Mouse (Mus musculus): ENCODE measurements around the gene Trim30a.
"Not testable (repeated sequence)": the region's sequence is repeated elsewhere in the genome, so short reads cannot be mapped to it uniquely, and the experiment has no call there.

DNA sequence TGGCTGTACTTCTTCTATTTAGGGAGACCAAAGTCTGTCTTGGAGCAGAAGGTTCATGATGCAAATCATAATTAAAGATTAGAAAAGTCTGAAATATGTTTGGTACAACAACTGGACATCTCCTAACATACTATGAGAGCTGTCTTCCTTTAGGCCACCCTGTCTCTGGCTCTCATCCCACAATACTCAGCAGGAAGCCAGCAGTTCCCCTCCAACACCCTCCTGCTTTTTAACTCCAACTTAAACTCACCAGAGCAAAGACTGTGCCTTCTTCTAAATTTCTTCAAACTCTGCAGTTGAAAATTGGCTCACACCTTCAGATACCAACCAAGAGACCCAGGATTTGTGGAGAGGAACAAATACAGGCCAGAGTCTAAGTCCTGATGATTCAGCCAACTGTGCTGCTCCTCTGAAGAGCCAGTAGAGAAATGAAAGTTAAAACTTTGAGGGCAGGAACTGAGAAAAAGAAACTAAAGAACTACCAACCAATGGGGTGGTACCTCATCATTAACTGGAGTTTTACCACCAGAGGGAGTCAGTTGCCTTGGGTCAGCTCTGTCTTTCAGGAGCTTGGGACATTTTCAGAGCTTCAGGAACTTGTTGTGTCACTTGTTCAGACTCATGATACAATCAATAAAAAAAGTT, 42.5 kb upstream of the Trim30a start, which contains the start of gene Trim30d:
- not testable (repeated sequence) for TF ChIP-seq CTCF (IDR thresholded peaks at IDR 0.05; ENCODE audit: borderline replicate concordance, control insufficient read depth, extremely low read depth, insufficient read depth, low read length, poor library complexity); POLR2A (IDR thresholded peaks at IDR 0.05; ENCODE audit: control insufficient read depth, extremely low read depth, insufficient read depth, low read length, poor library complexity)
